Mouse (Mus musculus) kidney, adult 2 months (tissue): ENCODE measurements around the gene Cacnb4.

ENCODE experiments used
- CTCF ChIP-seq: fragments of 200-500 bp; conservative IDR thresholded peaks from 2 replicates; pipeline ENCODE4 v1.5.1; 2011; ENCODE audit warnings: low read depth, mild to moderate bottlenecking, control low read depth, low read length, moderate library complexity, mixed read lengths; ENCODE audit not compliant: insufficient read depth, insufficient read length
- POLR2A ChIP-seq: fragments of 200-500 bp; IDR thresholded peaks from one replicate; pipeline ENCODE4 v1.6.1; 2011; ENCODE audit warnings: low read depth, low read length, control low read depth

DNA sequence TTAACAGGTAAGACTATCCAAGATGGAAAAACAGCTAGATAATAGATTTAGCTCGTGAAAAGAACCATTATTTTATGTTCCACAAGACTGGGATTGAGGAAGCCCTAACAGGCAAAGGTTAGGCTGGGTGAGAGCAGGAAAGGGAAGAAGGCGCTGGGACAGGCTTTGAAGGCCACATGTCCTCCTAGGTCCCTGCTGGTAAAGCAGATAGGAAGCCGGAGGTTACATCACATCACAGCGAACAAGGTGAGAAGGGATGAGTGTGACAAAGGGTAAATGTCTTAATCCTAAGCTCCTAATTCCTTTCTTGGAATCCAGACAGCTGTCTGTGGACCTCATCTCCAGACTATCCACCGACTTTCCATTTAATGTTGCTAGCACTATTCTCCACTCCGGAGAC is 257.3 kb downstream of the Cacnb4 start:
- TF ChIP-seq CTCF (no peak), POLR2A (no peak)
